Mouse (Mus musculus) C2C12 (cell line): Measurements from ENCODE around the gene Hibch.

Experiments used
- CTCF ChIP-seq: IDR thresholded peaks from one replicate; pipeline ENCODE4 v1.5.1; 2011; ENCODE audit not compliant: control insufficient read depth, insufficient read depth, insufficient read length
- FOSL1 ChIP-seq: IDR thresholded peaks from one replicate; pipeline ENCODE4 v1.8.0; 2011; ENCODE audit warnings: mild to moderate bottlenecking, low read length; ENCODE audit not compliant: poor library complexity, insufficient read depth, severe bottlenecking
- MAX ChIP-seq: IDR thresholded peaks from one replicate; pipeline ENCODE4 v1.6.1; 2011; ENCODE audit warnings: mild to moderate bottlenecking, control low read depth
- MYOD1 ChIP-seq: IDR thresholded peaks from one replicate; pipeline ENCODE4 v1.6.1; 2011; ENCODE audit warnings: low read depth; ENCODE audit not compliant: control insufficient read depth, insufficient read length
- MYOG ChIP-seq: IDR thresholded peaks from one replicate; pipeline ENCODE4 v1.6.1; 2011; ENCODE audit not compliant: control insufficient read depth, insufficient read length; ENCODE audit errors: extremely low read depth
- USF1 ChIP-seq: IDR thresholded peaks from one replicate; pipeline ENCODE4 v1.6.1; 2011; ENCODE audit warnings: low read depth, mild to moderate bottlenecking, control low read depth, moderate library complexity

DNA sequence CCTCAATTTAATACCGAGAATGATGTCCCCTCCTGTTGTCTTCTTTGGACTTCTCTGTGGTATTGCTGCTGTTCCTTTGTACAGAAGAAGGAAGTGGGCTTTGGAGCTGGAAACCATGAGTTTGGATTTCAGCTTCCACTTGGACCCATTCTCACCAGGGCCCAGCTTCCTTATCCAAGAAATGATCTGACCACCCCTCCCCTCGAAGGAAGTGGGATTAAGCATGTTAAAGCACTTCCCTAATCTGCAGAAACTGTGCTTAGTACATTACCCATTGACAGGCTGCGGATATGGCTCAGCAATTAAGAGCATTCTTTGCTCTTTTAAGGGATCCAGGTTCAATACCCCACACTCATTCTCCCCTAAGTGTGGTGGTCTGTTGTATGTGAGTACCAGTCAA lies 65.1 kb downstream of the Hibch start:
- TF ChIP-seq MYOD1 (no peak), CTCF (no peak), FOSL1 (no peak), USF1 (no peak), MAX (no peak), MYOG (no peak)
